Mouse (Mus musculus) layer of hippocampus, adult 8-10 months (tissue): ENCODE data around the gene Elovl2. TPM values are rescaled to one million over a fixed set of nuclear protein-coding genes. Genes with fewer than 3 reads are reported as not detected.
"Not testable (repeated sequence)": the region's sequence is repeated elsewhere in the genome, so short reads cannot be mapped to it uniquely, and the experiment has no call there.

Experiments
- DNase-seq, 2 experiments: peaks; one replicate each; pipeline ENCODE4 v3.0.0; 2022; ENCODE audit warnings: low spot score in 2 of 2
- total RNA-seq, 4 experiments: library from RNA; stranded (reverse); gene quantifications; 2 replicates each; pipeline ENCODE4 v1.2.4; 2022

The Elovl2 gene
- total RNA-seq, 4 experiments from 2014 or later = 12.1 to 14.5 (median 13.8) TPM

DNA sequence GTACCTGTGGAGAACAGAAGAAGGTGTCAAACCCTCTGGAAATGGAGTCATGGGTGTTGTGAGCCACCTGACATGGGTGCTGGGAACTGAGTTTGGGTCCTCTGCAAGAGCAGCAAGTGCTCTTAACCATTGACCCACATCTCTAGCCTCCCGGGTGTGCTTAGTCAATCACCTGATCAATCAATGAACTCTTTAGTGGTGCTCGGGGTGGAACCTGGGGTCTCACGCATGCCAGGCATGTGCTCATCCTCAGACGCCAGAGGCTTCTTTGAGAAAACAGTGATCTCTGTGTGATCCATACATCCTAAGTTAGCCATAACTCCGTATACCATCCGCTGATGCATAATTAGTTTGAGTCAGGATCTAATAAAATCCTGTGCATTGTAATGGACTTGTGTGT lies 15.0 kb upstream of the Elovl2 start:
- no peak for DNase-seq

DNA sequence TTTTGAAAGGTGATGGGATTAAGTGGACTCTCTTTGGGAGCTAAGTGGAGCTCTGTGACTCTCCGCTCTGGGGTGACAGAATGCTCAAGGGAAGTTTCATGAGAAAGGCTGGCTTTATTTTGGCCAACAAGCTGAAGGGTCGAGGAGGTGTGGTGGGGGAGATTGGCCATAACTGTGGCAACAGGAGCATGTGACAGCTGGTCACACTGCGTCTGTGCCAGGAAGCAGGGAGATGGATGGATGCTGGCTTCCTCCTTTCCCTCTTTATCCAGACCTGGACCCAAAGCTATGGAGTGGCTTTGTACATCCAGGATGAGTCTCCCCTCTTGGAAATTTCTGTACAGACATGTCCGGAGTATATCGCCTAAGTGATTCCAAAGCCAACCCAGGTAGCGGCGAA lies 13.0 kb upstream of the Elovl2 start:
- no peak for DNase-seq

DNA sequence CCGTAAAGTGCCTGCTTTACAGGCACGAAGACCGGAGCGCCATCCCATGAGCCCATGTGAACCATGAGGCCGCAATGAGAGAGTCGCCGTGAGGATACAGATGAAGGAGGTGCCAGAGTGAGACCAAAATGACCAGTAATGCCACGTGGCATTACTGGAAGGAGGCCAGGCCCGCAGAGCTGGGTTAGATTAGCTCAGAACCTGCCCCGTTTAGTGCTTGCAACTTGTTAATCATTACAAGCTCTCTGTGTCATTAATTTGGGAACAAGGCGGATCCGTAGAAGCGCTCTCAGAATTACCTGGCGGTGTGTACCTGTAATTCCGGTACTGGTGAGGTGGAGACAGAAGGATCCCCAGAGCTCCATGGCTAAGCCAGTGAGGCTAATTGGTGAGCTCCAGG lies 12.0 kb upstream of the Elovl2 start:
- no peak for DNase-seq

DNA sequence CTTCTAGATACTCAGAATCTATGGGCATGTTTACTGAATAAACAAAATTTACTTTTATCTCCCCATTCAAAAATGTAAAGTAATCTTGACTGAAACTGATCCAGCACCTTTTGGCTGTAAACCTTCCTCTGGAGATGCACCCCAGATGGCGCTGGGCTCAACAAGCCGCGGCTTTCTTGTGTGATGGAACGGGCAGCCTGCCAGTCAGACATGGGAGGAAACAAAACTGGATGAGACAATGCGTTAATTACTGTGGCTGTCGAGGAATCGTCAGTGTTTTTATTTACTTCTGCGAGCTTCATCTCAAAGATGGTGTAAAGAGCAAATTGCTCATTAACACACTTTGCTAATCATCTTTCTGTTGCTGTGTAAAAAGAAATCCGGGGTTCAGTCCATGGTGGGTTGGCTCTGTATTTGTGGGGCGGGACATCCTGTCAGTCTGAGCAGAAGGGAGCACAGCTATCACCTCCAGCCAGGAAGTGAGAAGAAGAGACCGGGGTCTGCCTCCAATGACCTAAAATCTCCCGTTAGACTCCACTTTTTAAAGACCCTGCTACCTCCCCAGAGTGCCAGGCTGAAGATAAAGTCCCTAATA lies 11.3 kb upstream of the Elovl2 start:
- peak in 1 of 2 experiments; percentile 41 for DNase-seq

DNA sequence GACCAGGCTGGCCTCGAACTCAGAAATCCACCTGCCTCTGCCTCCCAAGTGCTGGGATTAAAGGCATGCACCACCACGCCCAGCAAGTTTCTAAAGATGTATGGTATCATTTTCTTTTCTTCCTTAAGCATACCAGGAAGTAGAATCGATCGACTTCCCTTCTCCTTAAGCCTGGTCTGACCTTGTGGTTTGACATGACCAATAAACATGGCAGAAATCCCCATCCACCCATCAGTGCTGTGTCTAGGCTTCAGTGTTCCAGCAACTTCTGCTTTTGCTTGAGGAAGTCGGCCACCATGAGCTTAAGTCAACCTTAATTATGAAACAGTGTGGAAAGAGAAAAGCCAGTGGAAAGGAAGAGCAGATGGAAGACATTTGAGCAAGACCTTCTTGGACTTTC lies 10.1 kb upstream of the Elovl2 start:
- no peak for DNase-seq

DNA sequence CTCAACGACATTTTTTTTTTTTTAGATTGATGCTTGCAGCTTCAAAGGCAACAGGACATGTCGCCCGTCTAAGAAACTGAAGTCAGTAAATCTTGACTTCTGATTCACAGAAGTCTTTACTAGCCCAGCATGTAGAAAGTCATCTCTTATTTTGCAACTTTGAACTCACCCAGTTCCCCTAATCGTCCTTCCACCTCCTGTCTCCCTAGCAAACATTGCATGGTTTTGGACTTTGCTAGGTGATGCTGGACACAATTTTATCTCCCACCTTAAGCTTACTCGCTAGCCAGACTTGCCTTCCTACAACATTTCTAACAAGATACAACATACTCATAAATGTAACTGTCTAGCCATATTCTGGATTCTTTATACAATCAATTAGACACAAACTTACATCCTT lies 7.9 kb upstream of the Elovl2 start:
- no peak for DNase-seq

DNA sequence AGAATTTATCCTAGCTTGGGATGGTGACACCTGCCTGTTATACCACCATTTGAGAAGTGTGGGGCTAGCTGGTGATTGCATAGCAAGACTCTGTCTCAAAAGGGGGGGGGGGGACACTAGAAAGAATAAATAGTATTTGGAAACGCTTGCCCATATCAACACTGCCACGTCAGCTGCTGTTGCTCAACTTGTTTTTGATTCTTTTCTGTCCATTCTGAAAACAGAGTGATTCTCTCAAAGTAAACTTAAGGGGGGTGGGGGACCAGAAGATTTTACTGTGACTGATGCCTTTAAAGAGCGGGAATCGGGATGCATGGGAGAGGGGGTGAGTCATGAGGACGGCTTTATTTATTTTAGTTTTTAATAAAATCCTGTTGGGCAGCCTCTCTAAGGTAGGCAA lies 6.3 kb upstream of the Elovl2 start:
- no peak for DNase-seq

DNA sequence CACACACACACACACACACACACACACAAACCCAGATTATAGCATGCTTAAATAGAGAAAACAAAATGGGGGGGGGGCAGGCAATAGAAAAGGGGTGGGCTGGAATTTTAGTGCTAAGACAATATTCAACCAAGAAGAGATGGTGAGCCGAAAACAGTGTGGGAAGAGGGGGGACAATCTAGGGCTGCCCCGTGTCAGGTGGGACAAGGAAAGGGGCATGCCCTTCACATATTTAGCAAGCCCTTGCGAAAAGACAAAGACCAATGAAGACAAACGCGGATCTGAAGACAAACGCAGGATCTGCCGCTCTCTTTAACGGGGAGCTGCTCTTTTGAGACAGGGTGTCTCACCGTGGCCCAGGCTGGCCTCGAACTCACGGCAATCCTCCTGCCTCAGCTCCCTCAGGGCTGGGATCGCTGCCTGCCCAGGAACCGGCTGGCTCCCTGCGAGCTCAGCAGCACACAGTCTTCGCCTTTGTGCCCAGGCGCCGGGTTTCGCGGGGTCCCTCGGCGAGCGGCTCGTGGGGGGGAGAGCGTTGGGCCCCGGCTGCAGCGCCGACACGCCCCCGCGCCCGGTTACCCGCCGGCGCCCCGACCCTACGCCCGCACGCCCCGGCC lies 410 bp downstream of the Elovl2 start:
- DNase-seq = no peak

DNA sequence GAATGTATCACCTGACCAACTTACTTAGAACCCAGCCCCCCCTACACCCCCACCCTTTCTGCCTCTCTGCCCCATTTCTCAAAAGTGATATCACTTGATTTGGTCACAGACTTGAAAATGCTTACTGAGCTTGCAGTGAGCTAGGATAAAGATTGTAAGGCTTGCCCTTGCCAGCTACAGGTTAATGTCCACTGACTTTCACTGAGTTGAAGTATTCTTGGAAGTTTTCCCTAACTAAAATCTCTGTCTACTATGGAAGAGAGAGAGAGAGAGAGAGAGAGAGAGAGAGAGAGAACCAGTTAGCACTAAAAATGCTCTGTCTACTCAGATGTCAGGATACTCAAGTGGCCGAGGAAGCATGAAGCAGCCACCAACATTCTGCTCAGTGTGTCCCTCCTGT lies 1.1 kb downstream of the Elovl2 start:
- no peak for DNase-seq

DNA sequence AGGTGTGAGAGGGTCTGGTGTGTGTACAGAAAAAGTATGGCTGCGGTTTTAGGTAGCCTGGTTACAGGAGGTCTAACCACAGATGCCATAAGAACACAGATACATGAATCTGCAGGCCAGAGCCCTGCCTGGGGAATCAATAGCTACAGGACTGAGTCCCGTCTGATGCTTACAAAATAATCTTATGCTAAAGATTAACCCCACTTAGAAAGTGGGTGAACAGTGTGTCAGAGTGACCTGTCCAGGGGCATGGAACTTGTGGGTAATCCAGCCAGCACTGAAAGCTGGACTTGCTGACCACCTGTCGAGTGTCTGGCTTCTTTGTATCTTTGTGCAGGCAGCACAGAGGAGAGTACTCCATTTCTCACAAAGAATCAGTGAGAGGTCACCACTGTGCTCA lies 4.0 kb downstream of the Elovl2 start:
- DNase-seq = no peak

DNA sequence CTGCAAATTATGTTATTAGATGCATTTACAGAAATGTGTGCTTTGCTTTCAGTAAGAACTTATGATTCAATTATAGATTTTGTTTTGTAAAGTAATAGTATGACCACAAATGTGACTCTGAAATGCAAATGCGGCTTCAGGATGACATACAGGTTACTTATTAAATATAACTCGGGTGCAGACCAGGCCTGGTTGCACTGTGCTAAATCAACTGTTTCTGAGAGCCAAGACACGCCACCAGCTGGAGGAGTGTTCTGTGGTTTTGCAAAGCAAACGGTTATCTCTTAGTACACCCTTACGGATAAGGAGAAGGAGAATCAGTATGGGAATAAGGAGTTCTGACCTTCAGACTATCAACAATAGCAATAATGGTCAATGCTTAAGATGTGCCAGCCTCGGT lies 4.5 kb downstream of the Elovl2 start:
- DNase-seq = no peak

DNA sequence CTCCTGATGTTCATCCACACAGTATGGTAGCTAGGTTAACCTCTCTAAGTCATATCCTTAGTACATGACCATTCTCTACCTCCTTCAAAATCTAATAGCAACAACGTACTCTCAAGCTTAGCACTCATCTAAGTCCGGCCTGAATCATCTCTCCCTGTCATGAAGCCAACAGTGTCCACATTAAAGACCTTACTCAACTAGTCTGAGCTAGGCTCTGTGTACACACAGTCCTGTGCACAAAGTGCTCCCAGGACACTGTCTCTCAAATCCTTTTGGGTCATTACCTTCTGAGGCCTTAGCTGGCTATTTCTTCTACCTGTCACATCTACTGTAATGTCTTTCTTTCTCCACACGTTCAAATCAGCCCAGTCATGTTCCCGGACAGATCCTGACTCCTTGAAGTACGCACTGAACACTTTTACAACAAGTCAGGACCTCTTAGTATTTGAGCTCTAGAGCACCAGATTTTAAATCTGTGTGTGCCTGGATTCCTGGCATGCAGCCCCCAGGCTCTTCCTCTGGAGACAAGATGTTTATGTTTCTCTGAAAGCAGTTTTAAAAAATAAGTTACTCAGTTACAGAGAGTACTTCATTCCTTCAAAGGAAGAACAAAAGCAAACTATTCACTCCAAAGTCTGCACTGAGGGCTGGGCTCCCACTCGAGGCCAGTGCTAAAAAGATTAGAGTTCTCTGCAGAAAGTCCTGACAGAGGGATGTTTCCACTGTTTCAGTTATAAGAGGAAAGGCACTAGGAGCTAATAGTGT lies 7.5 kb downstream of the Elovl2 start:
- no peak for DNase-seq

DNA sequence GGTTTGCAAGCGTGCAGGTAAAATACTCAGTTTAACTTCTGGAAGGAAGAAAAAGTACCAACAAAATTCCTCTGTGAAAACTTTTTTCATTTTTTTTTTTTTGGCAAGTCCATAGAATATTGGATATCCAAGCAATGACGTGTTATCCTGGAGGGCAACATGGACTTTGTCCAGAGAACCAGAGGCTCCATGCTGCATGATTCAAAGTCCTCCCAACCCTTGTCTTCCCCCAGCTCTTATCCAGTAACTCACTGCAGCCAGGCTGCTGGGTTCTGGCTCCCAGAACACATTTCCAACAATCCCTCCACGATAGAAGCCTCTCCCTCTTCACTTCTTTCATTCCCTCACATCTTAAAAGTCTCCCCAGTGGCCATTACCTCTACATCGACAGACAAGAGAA lies 8.9 kb downstream of the Elovl2 start:
- no peak for DNase-seq

DNA sequence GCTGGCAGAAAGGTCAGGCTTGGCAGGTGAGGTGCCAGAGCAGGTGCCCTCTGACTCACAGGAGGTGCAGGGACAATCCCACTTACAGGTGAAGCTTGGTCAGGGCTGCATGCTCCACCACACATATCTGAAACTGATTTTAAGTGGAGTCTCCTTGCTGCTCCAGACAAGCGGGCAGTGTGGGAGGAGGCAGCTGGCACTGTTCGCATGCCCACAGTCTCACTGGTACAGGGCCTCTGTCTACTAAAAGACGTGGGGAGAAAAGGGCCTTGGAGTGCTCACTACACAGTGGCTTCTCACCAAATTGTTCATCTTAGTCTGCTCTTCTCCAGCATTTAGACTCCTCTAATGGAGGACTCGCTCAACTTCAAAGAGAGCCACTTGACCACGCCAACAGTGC lies 14.0 kb downstream of the Elovl2 start:
- DNase-seq = peak; percentile 22 to 42

DNA sequence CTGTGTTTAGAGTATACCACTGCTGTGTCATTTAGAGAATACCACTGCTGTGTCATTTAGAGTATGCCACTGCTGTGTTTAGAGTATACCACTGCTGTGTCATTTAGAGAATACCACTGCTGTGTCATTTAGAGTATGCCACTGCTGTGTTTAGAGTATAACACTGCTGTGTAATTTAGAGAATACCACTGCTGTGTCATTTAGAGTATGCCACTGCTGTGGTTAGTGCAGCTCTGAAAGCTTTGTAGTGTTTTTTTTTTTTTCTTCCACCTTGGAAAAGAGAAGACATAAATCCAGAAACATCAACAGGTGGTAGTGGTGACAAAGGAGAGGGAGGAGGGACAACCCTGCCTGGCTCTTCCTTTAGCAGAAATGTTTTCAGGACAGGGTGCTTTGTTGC lies 14.6 kb downstream of the Elovl2 start:
- not testable (repeated sequence) for DNase-seq

DNA sequence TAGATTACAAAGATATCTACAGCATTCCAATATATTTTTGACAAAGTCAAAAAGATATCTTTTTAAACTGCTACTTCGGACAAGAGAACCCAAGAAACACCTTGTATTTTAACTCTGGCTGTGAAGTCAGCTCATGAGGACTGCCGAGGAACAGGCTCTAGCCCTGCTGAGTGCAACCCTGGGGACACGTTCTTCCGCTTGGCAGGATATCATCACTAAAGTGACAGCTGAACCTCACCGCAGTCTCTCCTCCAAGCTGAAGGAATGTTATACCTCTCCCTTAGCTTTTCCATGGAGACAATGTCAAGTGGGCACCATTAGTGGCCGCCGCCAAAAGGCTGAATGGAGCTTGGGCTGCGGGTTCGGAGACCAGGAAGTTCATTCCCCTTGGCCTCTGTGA lies 16.5 kb downstream of the Elovl2 start:
- DNase-seq = no peak

DNA sequence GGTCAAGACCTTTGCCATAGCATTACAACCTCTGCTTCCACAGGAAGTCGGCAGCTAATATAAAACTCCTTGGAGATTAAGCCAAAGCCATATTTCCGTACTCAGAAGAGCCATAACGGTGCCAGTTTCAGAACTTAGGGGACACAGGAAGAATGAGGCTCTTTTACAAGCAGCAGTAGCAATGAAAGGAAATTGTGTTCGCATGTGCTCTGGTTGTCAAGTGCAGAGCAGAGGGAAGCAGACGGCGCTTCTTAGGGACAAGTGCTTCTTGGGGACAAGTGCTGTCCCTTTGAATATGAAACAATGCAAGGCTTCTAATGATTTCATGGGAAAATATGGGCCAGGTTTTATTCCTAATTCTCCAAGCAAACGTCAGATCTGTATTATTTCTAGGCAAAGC lies 16.9 kb downstream of the Elovl2 start:
- peak; percentile 13 to 18 for DNase-seq

DNA sequence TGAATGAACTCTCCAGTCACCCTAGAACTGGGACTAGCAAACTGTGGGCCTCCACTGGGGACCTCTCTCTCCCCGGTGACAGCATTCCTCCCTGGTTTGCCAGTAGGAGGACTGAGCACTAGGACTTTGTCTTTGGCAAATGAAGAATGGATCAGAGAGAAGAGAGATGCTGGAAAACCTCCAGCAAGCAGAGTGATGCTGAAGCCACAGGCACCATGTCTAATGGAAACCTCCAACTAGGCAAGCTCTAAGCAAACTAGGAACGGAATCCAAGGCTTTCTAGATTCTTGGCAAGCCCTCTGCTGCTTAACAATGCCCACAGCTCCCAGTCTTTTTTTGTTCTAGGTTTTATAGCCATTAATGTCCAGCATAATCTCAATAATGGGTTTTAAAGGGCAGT lies 19.3 kb downstream of the Elovl2 start:
- DNase-seq = peak in 1 of 2 experiments; percentile 28

DNA sequence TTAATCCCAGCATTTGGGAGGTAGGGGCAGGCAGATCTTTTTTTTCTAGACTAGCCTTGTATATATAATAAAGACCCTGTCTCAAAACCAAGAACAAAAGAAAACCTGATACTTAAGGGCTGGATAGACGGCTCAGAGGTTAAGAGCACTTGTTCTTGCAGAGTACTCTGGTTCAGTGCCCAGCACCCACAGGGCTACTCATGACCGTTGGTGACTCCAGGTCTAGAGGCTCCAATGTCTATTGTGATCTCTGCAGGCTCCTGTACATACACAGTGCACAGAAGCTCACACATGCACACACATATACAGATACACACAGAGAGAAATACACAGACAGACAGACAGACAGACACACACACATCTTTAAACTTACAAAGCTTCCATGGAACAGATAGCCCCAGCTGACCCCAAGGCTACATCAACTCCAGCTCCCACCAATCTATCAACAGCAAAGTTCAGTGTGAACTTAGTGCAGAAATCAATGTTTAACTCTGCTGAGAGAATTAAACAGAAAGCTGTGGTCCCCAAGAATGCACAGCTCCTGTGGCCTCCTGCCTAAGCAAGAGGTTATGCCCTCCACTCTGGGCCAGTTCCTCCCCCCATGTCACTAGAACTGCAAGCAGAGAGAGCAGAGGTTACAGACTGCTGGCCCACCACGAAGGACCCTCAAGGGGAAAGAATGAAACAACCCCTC lies 24.4 kb downstream of the Elovl2 start:
- no peak for DNase-seq

DNA sequence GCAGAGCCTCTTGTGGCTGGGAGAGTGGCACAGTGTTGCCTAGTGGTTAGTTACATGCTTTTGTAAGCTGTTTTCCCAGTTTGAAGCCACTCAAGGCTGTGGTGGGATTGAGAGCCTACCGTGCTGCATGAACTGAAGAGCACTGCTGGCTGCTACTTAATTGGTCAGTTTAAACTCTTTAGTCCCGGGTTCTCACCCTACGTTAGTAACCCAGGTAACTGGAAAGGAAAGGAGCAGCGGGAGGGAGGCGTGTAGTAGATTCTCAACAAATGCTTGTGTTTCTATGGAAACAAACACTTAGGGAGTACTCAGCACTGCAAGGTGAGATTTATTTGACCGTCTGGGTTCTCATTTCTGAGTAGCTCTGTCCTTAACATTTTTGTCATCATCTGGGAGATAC lies 32.3 kb downstream of the Elovl2 start:
- no peak for DNase-seq

DNA sequence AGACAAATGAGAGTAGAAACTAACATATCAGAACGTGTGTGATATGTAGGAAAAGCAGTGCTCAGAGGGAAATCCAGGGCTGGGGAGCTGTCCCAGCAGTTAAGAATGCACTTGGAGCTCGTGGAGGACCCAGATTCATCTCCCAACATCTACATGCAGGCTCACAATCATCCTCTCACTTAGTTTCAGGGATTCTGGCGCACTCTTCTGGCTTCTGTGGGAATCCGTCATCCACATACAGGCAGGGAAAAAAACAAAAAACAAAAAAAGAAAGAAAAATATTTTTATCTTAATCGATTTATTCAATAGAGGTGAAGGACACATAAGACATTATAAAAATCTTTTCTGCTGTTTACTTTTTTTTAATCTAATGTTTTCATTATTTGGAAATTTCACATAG lies 61.8 kb downstream of the Elovl2 start:
- DNase-seq = no peak

DNA sequence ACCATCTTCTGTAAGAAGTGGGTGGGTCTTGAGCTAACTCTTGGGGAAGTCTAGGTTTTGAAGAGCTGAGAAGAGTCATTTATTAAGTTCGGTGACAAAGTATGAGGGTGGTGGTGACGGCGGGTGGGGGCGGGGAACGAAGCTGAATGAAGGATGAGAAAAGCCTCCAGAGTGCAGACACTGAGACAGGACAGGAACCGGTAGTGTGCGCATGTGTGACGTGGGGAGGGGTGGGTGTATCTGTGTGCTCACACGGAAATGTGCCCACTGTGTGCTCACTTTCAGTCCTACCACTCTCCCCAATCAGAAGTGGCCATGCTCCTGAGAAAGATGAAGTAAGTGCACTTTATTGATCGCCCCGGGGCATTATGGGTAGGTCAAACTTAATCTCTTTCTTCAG lies 67.1 kb downstream of the Elovl2 start:
- no peak for DNase-seq
